Mouse (Mus musculus) cerebellum, adult 2 months (tissue): ENCODE measurements around the gene Sipa1.

Experiments
- CTCF ChIP-seq: fragments of 200-500 bp; IDR thresholded peaks from 2 replicates; pipeline ENCODE4 v1.5.1; 2011; ENCODE audit warnings: low read depth, mild to moderate bottlenecking, control low read depth, low read length, moderate library complexity, borderline replicate concordance; ENCODE audit not compliant: insufficient read depth
- POLR2A ChIP-seq: fragments of 200-500 bp; IDR thresholded peaks from 2 replicates; pipeline ENCODE4 v1.6.1; 2011; ENCODE audit warnings: low read length, control low read depth, borderline replicate concordance; ENCODE audit not compliant: insufficient read depth

- TF ChIP-seq CTCF, result no peak
- TF ChIP-seq POLR2A, result no peak
Measured at GRCm38 (mm10) chr19:5704801-5705571, 41.5 kb upstream of the Sipa1 start.
